Mouse (Mus musculus) adrenal gland, postnatal 14 days (tissue): ENCODE measurements around the gene Vsx1. TPM values are rescaled to one million over a fixed set of nuclear protein-coding genes. Genes with fewer than 3 reads are reported as not detected.
A peak's percentile ranks its signal among the peaks of the same experiment; 100 is the strongest.

Experiments used
- DNase-seq: peaks from one replicate; pipeline ENCODE4 v3.0.0; 2021; ENCODE audit warnings: mixed read lengths
- total RNA-seq: library from RNA; stranded (reverse); gene quantifications from 2 replicates; pipeline ENCODE4 v1.2.3, GENCODE M21; 2021

Vsx1 gene
- total RNA-seq, 1 experiment from 2014 or later, result not detected

- DNase-seq, result peak; percentile 80
Observed at GRCm38 (mm10) chr2:150667820-150668766, 21.1 kb downstream of the Vsx1 start, which contains the start of gene Acss1. Gene Acss1, minus strand, starts transcription at chr2:150668500.

- DNase-seq, result peak; percentile 35
Observed at GRCm38 (mm10) chr2:150667065-150667819, 21.9 kb downstream of the Vsx1 start.

- DNase-seq, result no peak
Observed at GRCm38 (mm10) chr2:150666723-150667064, 22.5 kb downstream of the Vsx1 start.

- no peak for DNase-seq
Observed at GRCm38 (mm10) chr2:150665534-150666451, 23.4 kb downstream of the Vsx1 start.

GRCm38 (mm10) chr2:150665006-150665405 is 24.2 kb downstream of the Vsx1 start:
- no peak for DNase-seq

GRCm38 (mm10) chr2:150664152-150664920 is 24.8 kb downstream of the Vsx1 start:
- DNase-seq, result no peak

GRCm38 (mm10) chr2:150663255-150663654 is 25.9 kb downstream of the Vsx1 start:
- no peak for DNase-seq

- DNase-seq, result no peak
Observed at GRCm38 (mm10) chr2:150662007-150662406, 27.2 kb downstream of the Vsx1 start.

- DNase-seq, result no peak
Observed at GRCm38 (mm10) chr2:150660668-150661451, 28.3 kb downstream of the Vsx1 start.

- DNase-seq, result no peak
Observed at GRCm38 (mm10) chr2:150660049-150660448, 29.1 kb downstream of the Vsx1 start.

- no peak for DNase-seq
Observed at GRCm38 (mm10) chr2:150656975-150657768, 32.0 kb downstream of the Vsx1 start.

- no peak for DNase-seq
Observed at GRCm38 (mm10) chr2:150656112-150656511, 33.0 kb downstream of the Vsx1 start.

- DNase-seq, result no peak
Observed at GRCm38 (mm10) chr2:150655290-150655689, 33.9 kb downstream of the Vsx1 start.

- no peak for DNase-seq
Observed at GRCm38 (mm10) chr2:150654814-150655213, 34.3 kb downstream of the Vsx1 start.

- no peak for DNase-seq
Observed at GRCm38 (mm10) chr2:150651366-150651765, 37.8 kb downstream of the Vsx1 start.

- no peak for DNase-seq
Observed at GRCm38 (mm10) chr2:150650511-150651074, 38.6 kb downstream of the Vsx1 start.

GRCm38 (mm10) chr2:150648300-150648895 is 40.8 kb downstream of the Vsx1 start:
- peak; percentile 50 for DNase-seq

- no peak for DNase-seq
Observed at GRCm38 (mm10) chr2:150647681-150648299, 41.4 kb downstream of the Vsx1 start.
